Mouse (Mus musculus): ENCODE results near the gene Ctsw. TPM values are rescaled to one million over a fixed set of nuclear protein-coding genes. Genes with fewer than 3 reads are reported as not detected.

Gene Ctsw
- total RNA-seq, 2 experiments from 2014 or later: 2.5 to 4.9 TPM

- intact Hi-C loops (cut with DNase I): no loop called here
- no peak for DNase-seq (ENCODE audit: extremely low spot score in 1 of 2, low spot score in 2 of 2)
Measured at GRCm38 (mm10) chr19:5422895-5423443, 45.3 kb downstream of the Ctsw start.

- no peak for DNase-seq (ENCODE audit: extremely low spot score in 1 of 2, low spot score in 2 of 2)
- intact Hi-C loops (cut with DNase I): no loop called here
Measured at GRCm38 (mm10) chr19:5422267-5422666, 46.0 kb downstream of the Ctsw start.

- intact Hi-C loops (cut with DNase I): no loop called here
- no peak for DNase-seq (ENCODE audit: extremely low spot score in 1 of 2, low spot score in 2 of 2)
Measured at GRCm38 (mm10) chr19:5421784-5422183, 46.5 kb downstream of the Ctsw start.

GRCm38 (mm10) chr19:5420579-5420978, 47.7 kb downstream of the Ctsw start:
- intact Hi-C loops (cut with DNase I): no loop called here
- DNase-seq (ENCODE audit: extremely low spot score in 1 of 2, low spot score in 2 of 2): no peak

GRCm38 (mm10) chr19:5419630-5420029, 48.7 kb downstream of the Ctsw start:
- no peak for DNase-seq (ENCODE audit: extremely low spot score in 1 of 2, low spot score in 2 of 2)
- intact Hi-C loops (cut with DNase I): no loop called here

GRCm38 (mm10) chr19:5418750-5419466, 49.4 kb downstream of the Ctsw start:
- intact Hi-C loops (cut with DNase I): no loop called here
- DNase-seq (ENCODE audit: extremely low spot score in 1 of 2, low spot score in 2 of 2): no peak

Other genes with a start within 250 kb of the Ctsw start
- 10 to 100 TPM; 77.2 to 77.9 TPM for gene Pacs1, start 195.4 kb downstream of the Ctsw start, total RNA-seq (2021)
- gene Sf3b2, start 173.1 kb downstream of the Ctsw start, total RNA-seq (2021): 100 to 1,000 TPM; 185 to 193 TPM
- gene Gal3st3, start 170.2 kb downstream of the Ctsw start, total RNA-seq (2021): 10 to 100 TPM; 84.1 to 90.3 TPM
- gene Catsper1, start 132.8 kb downstream of the Ctsw start, total RNA-seq (2021): not detected
- gene Cst6, start 118.9 kb downstream of the Ctsw start, total RNA-seq (2021): 10 to 100 TPM; 10.4 to 13.8 TPM
- gene Eif1ad, start 101.8 kb downstream of the Ctsw start, total RNA-seq (2021): 10 to 100 TPM; 30.0 to 31.0 TPM
- gene Banf1, start 101.3 kb downstream of the Ctsw start, total RNA-seq (2021): 100 to 1,000 TPM; 113 to 124 TPM
- 10 to 100 TPM; 80.1 to 97.5 TPM for gene Sart1, start 79.8 kb downstream of the Ctsw start, total RNA-seq (2021)
- not detected for gene Tsga10ip, start 66.0 kb downstream of the Ctsw start, total RNA-seq (2021)
- 100 to 1,000 TPM; 188 to 190 TPM for gene Drap1, start 43.5 kb downstream of the Ctsw start, total RNA-seq (2021)
- gene AI837181, start 43.4 kb downstream of the Ctsw start, total RNA-seq (2021): 10 to 100 TPM; 60.0 to 65.6 TPM
- gene Fosl1, start 21.0 kb downstream of the Ctsw start, total RNA-seq (2021): not detected
- gene Ccdc85b, start 10.6 kb downstream of the Ctsw start, total RNA-seq (2021): 10 to 100 TPM; 21.9 to 24.0 TPM
- 10 to 100 TPM; 89.9 to 90.4 TPM for gene Fibp, start 7.9 kb downstream of the Ctsw start, total RNA-seq (2021)
- 10 to 100 TPM; 18.3 to 18.6 TPM for gene Efemp2, start 5.4 kb upstream of the Ctsw start, total RNA-seq (2021)
- gene Mus81, start 19.9 kb upstream of the Ctsw start, total RNA-seq (2021): 10 to 100 TPM; 32.2 to 33.3 TPM
- 1,000 to 10,000 TPM; 1,943 to 1,967 TPM for gene Cfl1, start 21.9 kb upstream of the Ctsw start, total RNA-seq (2021)
- gene 1700020D05Rik, start 35.3 kb upstream of the Ctsw start, total RNA-seq (2021): 1 to 10 TPM; 4.8 to 5.4 TPM
- gene Snx32, start 42.0 kb upstream of the Ctsw start, total RNA-seq (2021): 10 to 100 TPM; 76.9 to 77.8 TPM
- gene Ovol1, start 92.1 kb upstream of the Ctsw start, total RNA-seq (2021): not detected
- 1 to 10 TPM; 8.3 to 9.2 TPM for gene Ap5b1, start 99.5 kb upstream of the Ctsw start, total RNA-seq (2021)
- gene Rnaseh2c, start 133.4 kb upstream of the Ctsw start, total RNA-seq (2021): 10 to 100 TPM; 68.2 to 71.7 TPM
- gene Kat5, start 141.7 kb upstream of the Ctsw start, total RNA-seq (2021): 10 to 100 TPM; 70.9 to 79.7 TPM
- 10 to 100 TPM; 21.3 to 21.9 TPM for gene Rela, start 169.0 kb upstream of the Ctsw start, total RNA-seq (2021)
- 10 to 100 TPM; 24.6 to 26.5 TPM for gene Sipa1, start 195.2 kb upstream of the Ctsw start, total RNA-seq (2021)
- gene Map3k11, start 220.2 kb upstream of the Ctsw start, total RNA-seq (2021): 10 to 100 TPM; 11.9 to 14.3 TPM
- gene Pcnx3, start 220.4 kb upstream of the Ctsw start, total RNA-seq (2021): 10 to 100 TPM; 69.0 to 82.7 TPM
- not detected for gene Kcnk7, start 235.9 kb upstream of the Ctsw start, total RNA-seq (2021)

Data from left cerebral cortex, postnatal 10 days (tissue).